Mouse (Mus musculus): ENCODE measurements around the gene Scnm1. TPM values are rescaled to one million over a fixed set of nuclear protein-coding genes. Genes with fewer than 3 reads are reported as not detected.
A peak's percentile ranks its signal among the peaks of the same experiment; 100 is the strongest.

Scnm1 gene
- polyA plus RNA-seq, 1 experiment, result 50.8 TPM

GRCm38 (mm10) chr3:95130081-95130480 is 3.7 kb downstream of the Scnm1 start:
- no peak for TF ChIP-seq POLR2A (IDR thresholded peaks at IDR 0.05; ENCODE audit: low read depth, low read length)
- no peak for TF ChIP-seq CTCF (conservative IDR thresholded peaks at IDR 0.05; ENCODE audit: insufficient read depth, insufficient read length, low read depth, low read length)
- no peaks in the 10 kb centered on the region for H3K27me3 ChIP-seq (replicated peaks; ENCODE audit: control insufficient read depth, insufficient read depth, low read length)
- H3K27ac ChIP-seq (ENCODE audit: insufficient read depth, low read depth, low read length), result no peak overlapping the region
- H3K36me3 ChIP-seq (ENCODE audit: control insufficient read depth, insufficient read depth, low read length), result no peaks in the 10 kb centered on the region
- no peak overlapping the region for H3K4me3 ChIP-seq (ENCODE audit: insufficient read depth, low read depth, low read length)
- peak; percentile 64 for DNase-seq
- 54% methylated on average over 5 of the region's 5 CpGs for WGBS
- H3K4me1 ChIP-seq (ENCODE audit: control insufficient read depth, insufficient read depth, low read length), result peaks cover 4% of the 10 kb centered on the region

DNA sequence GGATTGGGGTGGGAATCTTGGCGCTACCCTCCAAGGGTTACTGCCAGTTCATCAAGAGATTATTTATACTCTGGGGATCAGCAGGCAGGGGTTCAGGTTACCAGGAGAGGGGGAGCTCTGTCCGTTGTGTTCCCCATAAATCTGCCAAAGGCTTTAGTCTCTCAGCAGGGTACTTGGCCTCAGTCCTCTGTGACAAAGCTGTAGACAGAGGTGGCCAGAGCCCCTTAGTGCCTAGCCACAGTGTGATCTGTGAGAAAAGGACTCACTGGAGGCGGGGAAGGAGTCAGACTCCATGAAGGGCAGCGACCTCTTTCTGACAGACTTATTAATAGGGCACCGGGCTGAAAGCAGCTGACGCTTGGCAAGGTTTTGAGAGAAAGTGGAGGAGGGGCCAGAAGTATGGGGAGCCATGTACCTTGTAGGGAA is 4.6 kb downstream of the Scnm1 start:
- Histone ChIP-seq H3K36me3 (ENCODE audit: control insufficient read depth, insufficient read depth, low read length) (no peaks in the 10 kb centered on the region), H3K27me3 (replicated peaks; ENCODE audit: control insufficient read depth, insufficient read depth, low read length) (no peaks in the 10 kb centered on the region), H3K27ac (ENCODE audit: insufficient read depth, low read depth, low read length) (no peak overlapping the region), H3K4me1 (ENCODE audit: control insufficient read depth, insufficient read depth, low read length) (peaks cover 4% of the 10 kb centered on the region; the same call in 1 of the 2 replicates), H3K4me3 (ENCODE audit: insufficient read depth, low read depth, low read length) (no peak overlapping the region)
- 26% methylated on average over 6 of the region's 6 CpGs for WGBS
- TF ChIP-seq POLR2A (IDR thresholded peaks at IDR 0.05; ENCODE audit: low read depth, low read length) (no peak), CTCF (conservative IDR thresholded peaks at IDR 0.05; ENCODE audit: insufficient read depth, insufficient read length, low read depth, low read length) (no peak)
- DNase-seq, result peak; percentile 87

DNA sequence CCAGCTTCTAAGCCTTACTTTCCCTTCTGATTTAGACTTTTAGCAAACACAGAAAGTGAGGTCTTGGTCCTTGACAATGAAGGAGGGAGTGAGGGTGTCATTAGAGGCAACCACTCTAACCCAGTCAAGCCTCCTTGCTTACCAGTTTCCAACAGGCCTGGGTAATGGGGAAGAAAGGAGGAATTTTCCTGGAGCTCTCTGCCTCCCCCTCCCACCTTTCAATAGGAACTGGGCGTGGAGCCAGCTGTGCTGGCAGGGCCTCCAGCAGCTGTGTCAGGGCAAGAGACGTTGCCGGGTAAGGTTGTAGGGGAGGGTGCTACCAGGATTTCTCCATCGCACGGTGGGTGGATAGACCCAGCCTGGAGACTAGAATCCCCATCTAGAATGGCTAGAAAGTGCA is 8.8 kb downstream of the Scnm1 start:
- TF ChIP-seq POLR2A (IDR thresholded peaks at IDR 0.05; ENCODE audit: low read depth, low read length), result no peak
- TF ChIP-seq CTCF (conservative IDR thresholded peaks at IDR 0.05; ENCODE audit: insufficient read depth, insufficient read length, low read depth, low read length), result no peak
- no peaks in the 10 kb centered on the region for H3K27me3 ChIP-seq (replicated peaks; ENCODE audit: control insufficient read depth, insufficient read depth, low read length)
- no peak overlapping the region for H3K27ac ChIP-seq (ENCODE audit: insufficient read depth, low read depth, low read length)
- H3K4me3 ChIP-seq (ENCODE audit: insufficient read depth, low read depth, low read length), result no peak overlapping the region
- 5% methylated on average over 5 of the region's 5 CpGs for WGBS
- no peaks in the 10 kb centered on the region for H3K4me1 ChIP-seq (ENCODE audit: control insufficient read depth, insufficient read depth, low read length)
- peaks cover 3% of the 10 kb centered on the region; the same call in 1 of the 2 replicates for H3K36me3 ChIP-seq (ENCODE audit: control insufficient read depth, insufficient read depth, low read length)
- DNase-seq, result peak; percentile 49

GRCm38 (mm10) chr3:95124246-95124645 is 9.6 kb downstream of the Scnm1 start, which contains the start of gene Tmod4:
TSS of gene Tmod4 (plus strand) at chr3:95124476.
- 46% methylated on average over 6 of the region's 6 CpGs for WGBS
- no peak for DNase-seq
- Histone ChIP-seq H3K4me3 (ENCODE audit: insufficient read depth, low read depth, low read length) (no peak within 1 kb of the TSS), H3K4me1 (ENCODE audit: control insufficient read depth, insufficient read depth, low read length) (no peaks in the 10 kb centered on the region), H3K27ac (ENCODE audit: insufficient read depth, low read depth, low read length) (no peak within 1 kb of the TSS), H3K36me3 (ENCODE audit: control insufficient read depth, insufficient read depth, low read length) (peaks cover 3% of the 10 kb centered on the region), H3K27me3 (replicated peaks; ENCODE audit: control insufficient read depth, insufficient read depth, low read length) (no peaks in the 10 kb centered on the region)
- TF ChIP-seq POLR2A (IDR thresholded peaks at IDR 0.05; ENCODE audit: low read depth, low read length), result no peak
- TF ChIP-seq CTCF (conservative IDR thresholded peaks at IDR 0.05; ENCODE audit: insufficient read depth, insufficient read length, low read depth, low read length), result peak; percentile 59

GRCm38 (mm10) chr3:95121580-95121979 is 12.2 kb downstream of the Scnm1 start:
- peaks cover 3% of the 10 kb centered on the region for H3K36me3 ChIP-seq (ENCODE audit: control insufficient read depth, insufficient read depth, low read length)
- peak; percentile 27 for DNase-seq
- no peak overlapping the region for H3K4me3 ChIP-seq (ENCODE audit: insufficient read depth, low read depth, low read length)
- TF ChIP-seq POLR2A (IDR thresholded peaks at IDR 0.05; ENCODE audit: low read depth, low read length) (no peak), CTCF (conservative IDR thresholded peaks at IDR 0.05; ENCODE audit: insufficient read depth, insufficient read length, low read depth, low read length) (no peak)
- H3K4me1 ChIP-seq (ENCODE audit: control insufficient read depth, insufficient read depth, low read length), result no peaks in the 10 kb centered on the region
- 55% methylated on average over 6 of the region's 6 CpGs for WGBS
- H3K27me3 ChIP-seq (replicated peaks; ENCODE audit: control insufficient read depth, insufficient read depth, low read length), result no peaks in the 10 kb centered on the region
- no peak overlapping the region for H3K27ac ChIP-seq (ENCODE audit: insufficient read depth, low read depth, low read length)

- no peak overlapping the region for H3K4me3 ChIP-seq (ENCODE audit: insufficient read depth, low read depth, low read length)
- peaks cover 3% of the 10 kb centered on the region for H3K36me3 ChIP-seq (ENCODE audit: control insufficient read depth, insufficient read depth, low read length)
- no peaks in the 10 kb centered on the region for H3K4me1 ChIP-seq (ENCODE audit: control insufficient read depth, insufficient read depth, low read length)
- H3K27ac ChIP-seq (ENCODE audit: insufficient read depth, low read depth, low read length), result no peak overlapping the region
- WGBS, result 91% methylated on average over 2 of the region's 2 CpGs
- TF ChIP-seq CTCF (conservative IDR thresholded peaks at IDR 0.05; ENCODE audit: insufficient read depth, insufficient read length, low read depth, low read length), result no peak
- no peak for TF ChIP-seq POLR2A (IDR thresholded peaks at IDR 0.05; ENCODE audit: low read depth, low read length)
- no peak for DNase-seq
- H3K27me3 ChIP-seq (replicated peaks; ENCODE audit: control insufficient read depth, insufficient read depth, low read length), result no peaks in the 10 kb centered on the region
These were observed 16.1 kb downstream of the Scnm1 start for GRCm38 (mm10) chr3:95117751-95118150.

DNA sequence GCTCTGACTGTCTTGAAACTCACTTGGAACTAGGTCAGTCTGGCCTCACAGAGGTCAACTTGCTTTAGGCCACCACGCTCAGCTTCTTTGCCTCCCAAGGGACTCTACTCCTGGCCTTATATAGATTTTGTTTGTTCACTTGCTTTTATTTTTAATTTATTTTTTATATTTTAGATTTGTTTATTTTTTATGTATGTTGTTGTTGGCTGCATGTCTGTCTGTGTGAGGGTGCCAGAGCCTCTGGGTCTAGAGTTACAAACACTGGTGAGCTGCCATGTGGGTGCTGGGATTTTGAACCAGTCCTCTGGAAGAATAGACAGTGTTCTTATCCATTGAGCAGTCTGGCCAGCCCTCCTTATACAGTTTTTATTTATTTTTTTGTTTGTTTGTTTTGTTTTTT is 21.1 kb downstream of the Scnm1 start:
- H3K4me1 ChIP-seq (ENCODE audit: control insufficient read depth, insufficient read depth, low read length), result peaks cover 6% of the 10 kb centered on the region; the same call in 1 of the 2 replicates
- DNase-seq, result no peak
- H3K4me3 ChIP-seq (ENCODE audit: insufficient read depth, low read depth, low read length), result no peak overlapping the region
- TF ChIP-seq POLR2A (IDR thresholded peaks at IDR 0.05; ENCODE audit: low read depth, low read length) (no peak), CTCF (conservative IDR thresholded peaks at IDR 0.05; ENCODE audit: insufficient read depth, insufficient read length, low read depth, low read length) (no peak)
- WGBS, result 76% methylated on average over 1 of the region's 1 CpGs
- no peak overlapping the region for H3K27ac ChIP-seq (ENCODE audit: insufficient read depth, low read depth, low read length)
- no peaks in the 10 kb centered on the region for H3K27me3 ChIP-seq (replicated peaks; ENCODE audit: control insufficient read depth, insufficient read depth, low read length)
- no peaks in the 10 kb centered on the region for H3K36me3 ChIP-seq (ENCODE audit: control insufficient read depth, insufficient read depth, low read length)

Measured in kidney, adult 2 months (tissue).